Mouse (Mus musculus): ENCODE measurements at regions not wholly inside any gene's neighbourhood (a gene's known extent, or its start where the extent isn't known, plus 50 kb on each side); places are given as distances from the start of the nearest gene placed in this dataset.
A peak's percentile ranks its signal among the peaks of the same experiment; 100 is the strongest.

GRCm38 (mm10) chr8:126807171-126807768, 138.4 kb downstream of the Tomm20 start:
- no peak overlapping the region for H3K27ac ChIP-seq (ENCODE audit: low read depth, low read length)
- ATAC-seq (ENCODE audit: low FRiP score, low TSS enrichment) = no peak

GRCm38 (mm10) chr8:126806591-126806990, 139.1 kb downstream of the Tomm20 start:
- Histone ChIP-seq H3K9ac (ENCODE audit: low read depth, low read length) (no peak overlapping the region), H3K27ac (ENCODE audit: low read depth, low read length) (peak overlapping the region; percentile 89), H3K4me1 (ENCODE audit: control insufficient read depth, insufficient read depth, low read length) (peaks cover 18% of the 10 kb centered on the region), H3K9me3 (ENCODE audit: control insufficient read depth, low read length) (no peaks in the 10 kb centered on the region), H3K27me3 (ENCODE audit: control insufficient read depth, insufficient read depth, low read length) (no peaks in the 10 kb centered on the region), H3K36me3 (ENCODE audit: control insufficient read depth, insufficient read depth, low read length) (no peaks in the 10 kb centered on the region), H3K4me3 (ENCODE audit: low read length) (no peak overlapping the region), H3K4me2 (replicated peaks; ENCODE audit: low read depth, low read length) (no peak overlapping the region)
- no peak for ATAC-seq (ENCODE audit: low FRiP score, low TSS enrichment)
- 90% methylated on average over 2 of the region's 2 CpGs for WGBS

More at GRCm38 (mm10) chr8:126807171-126807768, 138.4 kb downstream of the Tomm20 start:
- no peak overlapping the region for H3K4me3 ChIP-seq (ENCODE audit: low read length)
- H3K9me3 ChIP-seq (ENCODE audit: control insufficient read depth, low read length) = no peaks in the 10 kb centered on the region
- no peak overlapping the region for H3K4me2 ChIP-seq (replicated peaks; ENCODE audit: low read depth, low read length)
- H3K4me1 ChIP-seq (ENCODE audit: control insufficient read depth, insufficient read depth, low read length) = peaks cover 18% of the 10 kb centered on the region
- WGBS = 74% methylated on average over 8 of the region's 8 CpGs
- H3K9ac ChIP-seq (ENCODE audit: low read depth, low read length) = no peak overlapping the region
- H3K27me3 ChIP-seq (ENCODE audit: control insufficient read depth, insufficient read depth, low read length) = no peaks in the 10 kb centered on the region
- no peaks in the 10 kb centered on the region for H3K36me3 ChIP-seq (ENCODE audit: control insufficient read depth, insufficient read depth, low read length)

GRCm38 (mm10) chr8:126806181-126806560, 139.5 kb downstream of the Tomm20 start:
- no peaks in the 10 kb centered on the region for H3K36me3 ChIP-seq (ENCODE audit: control insufficient read depth, insufficient read depth, low read length)
- no peaks in the 10 kb centered on the region for H3K27me3 ChIP-seq (ENCODE audit: control insufficient read depth, insufficient read depth, low read length)
- peaks cover 18% of the 10 kb centered on the region for H3K4me1 ChIP-seq (ENCODE audit: control insufficient read depth, insufficient read depth, low read length)
- no peak overlapping the region for H3K4me3 ChIP-seq (ENCODE audit: low read length)
- H3K27ac ChIP-seq (ENCODE audit: low read depth, low read length) = peak overlapping the region; percentile 89
- 0 out of 2 replicates have a peak, but pooled peaks have one; percentile 2 for ATAC-seq (ENCODE audit: low FRiP score, low TSS enrichment)
- WGBS = 57% methylated on average over 3 of the region's 3 CpGs
- H3K9ac ChIP-seq (ENCODE audit: low read depth, low read length) = 0 out of 2 replicates have a peak overlapping the region, but pooled peaks have one; percentile 23
- no peak overlapping the region for H3K4me2 ChIP-seq (replicated peaks; ENCODE audit: low read depth, low read length)
- no peaks in the 10 kb centered on the region for H3K9me3 ChIP-seq (ENCODE audit: control insufficient read depth, low read length)

- Histone ChIP-seq H3K4me1 (ENCODE audit: control insufficient read depth, insufficient read depth, low read length) (peaks cover 18% of the 10 kb centered on the region), H3K27me3 (ENCODE audit: control insufficient read depth, insufficient read depth, low read length) (no peaks in the 10 kb centered on the region), H3K4me2 (replicated peaks; ENCODE audit: low read depth, low read length) (no peak overlapping the region), H3K27ac (ENCODE audit: low read depth, low read length) (peak overlapping the region; percentile 89), H3K9me3 (ENCODE audit: control insufficient read depth, low read length) (no peaks in the 10 kb centered on the region), H3K9ac (ENCODE audit: low read depth, low read length) (0 out of 2 replicates have a peak overlapping the region, but pooled peaks have one; percentile 23), H3K4me3 (ENCODE audit: low read length) (no peak overlapping the region), H3K36me3 (ENCODE audit: control insufficient read depth, insufficient read depth, low read length) (no peaks in the 10 kb centered on the region)
- WGBS = 22% methylated on average over 13 of the region's 13 CpGs
- peak; percentile 79 for ATAC-seq (ENCODE audit: low FRiP score, low TSS enrichment)
These were observed 140.1 kb downstream of the Tomm20 start for GRCm38 (mm10) chr8:126805365-126806180.

GRCm38 (mm10) chr8:126804115-126804514, 141.5 kb downstream of the Tomm20 start:
- no peaks in the 10 kb centered on the region for H3K36me3 ChIP-seq (ENCODE audit: control insufficient read depth, insufficient read depth, low read length)
- no peak overlapping the region for H3K9ac ChIP-seq (ENCODE audit: low read depth, low read length)
- no peak for ATAC-seq (ENCODE audit: low FRiP score, low TSS enrichment)
- no peaks in the 10 kb centered on the region for H3K27me3 ChIP-seq (ENCODE audit: control insufficient read depth, insufficient read depth, low read length)
- no peaks in the 10 kb centered on the region for H3K9me3 ChIP-seq (ENCODE audit: control insufficient read depth, low read length)
- H3K4me1 ChIP-seq (ENCODE audit: control insufficient read depth, insufficient read depth, low read length) = peaks cover 18% of the 10 kb centered on the region
- H3K4me2 ChIP-seq (replicated peaks; ENCODE audit: low read depth, low read length) = no peak overlapping the region
- no peak overlapping the region for H3K4me3 ChIP-seq (ENCODE audit: low read length)
- WGBS = 57% methylated on average over 7 of the region's 7 CpGs
- peak overlapping the region; percentile 1; the same call in 1 of the 2 replicates for H3K27ac ChIP-seq (ENCODE audit: low read depth, low read length)

DNA sequence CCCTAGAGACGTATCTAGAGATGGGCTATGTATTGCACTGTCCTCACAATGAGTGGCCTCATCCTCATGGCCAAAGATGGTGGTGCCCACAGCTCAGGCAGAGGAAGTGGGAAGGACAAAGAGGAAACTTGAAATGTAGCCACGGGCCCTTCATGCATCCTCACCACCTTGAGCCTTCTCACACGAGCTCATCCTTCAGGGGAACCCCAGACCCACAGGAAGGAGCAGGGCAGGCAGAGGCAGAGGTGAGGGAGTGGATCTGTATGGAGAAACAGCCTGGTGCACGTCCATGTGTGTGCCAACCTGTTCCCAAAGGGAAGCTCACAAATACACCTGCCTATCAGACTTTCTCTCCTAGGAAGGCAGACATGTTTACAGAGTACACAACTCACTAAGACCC, 143.0 kb downstream of the Tomm20 start:
- 79% methylated on average over 4 of the region's 4 CpGs for WGBS
- Histone ChIP-seq H3K4me1 (ENCODE audit: control insufficient read depth, insufficient read depth, low read length) (peaks cover 18% of the 10 kb centered on the region), H3K36me3 (ENCODE audit: control insufficient read depth, insufficient read depth, low read length) (no peaks in the 10 kb centered on the region), H3K4me3 (ENCODE audit: low read length) (no peak overlapping the region), H3K27ac (ENCODE audit: low read depth, low read length) (no peak overlapping the region), H3K9ac (ENCODE audit: low read depth, low read length) (no peak overlapping the region), H3K27me3 (ENCODE audit: control insufficient read depth, insufficient read depth, low read length) (no peaks in the 10 kb centered on the region), H3K9me3 (ENCODE audit: control insufficient read depth, low read length) (no peaks in the 10 kb centered on the region), H3K4me2 (replicated peaks; ENCODE audit: low read depth, low read length) (no peak overlapping the region)
- no peak for ATAC-seq (ENCODE audit: low FRiP score, low TSS enrichment)

DNA sequence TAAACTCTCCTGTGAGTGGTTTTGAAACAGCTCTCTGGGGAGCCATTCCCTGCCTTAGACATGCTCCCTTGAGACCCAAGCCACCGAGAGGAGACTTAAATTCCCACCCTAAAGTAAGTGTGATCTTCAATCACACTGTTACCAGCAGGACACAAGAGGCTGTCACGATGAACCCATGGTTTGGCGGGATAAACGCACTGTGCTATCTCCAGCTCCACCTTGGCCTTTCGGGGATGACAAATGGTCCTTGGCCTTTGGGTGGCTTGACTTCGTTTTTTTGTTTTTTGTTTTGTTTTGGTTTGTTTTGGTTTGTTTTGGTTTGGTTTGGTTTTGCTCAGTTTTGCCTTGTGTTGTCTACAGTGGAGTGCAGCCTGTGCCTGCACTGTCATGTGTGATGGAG, 144.7 kb downstream of the Tomm20 start:
- H3K4me2 ChIP-seq (replicated peaks; ENCODE audit: low read depth, low read length) = no peak overlapping the region
- no peak for ATAC-seq (ENCODE audit: low FRiP score, low TSS enrichment)
- no peaks in the 10 kb centered on the region for H3K27me3 ChIP-seq (ENCODE audit: control insufficient read depth, insufficient read depth, low read length)
- no peaks in the 10 kb centered on the region for H3K36me3 ChIP-seq (ENCODE audit: control insufficient read depth, insufficient read depth, low read length)
- H3K4me1 ChIP-seq (ENCODE audit: control insufficient read depth, insufficient read depth, low read length) = peaks cover 11% of the 10 kb centered on the region
- H3K9me3 ChIP-seq (ENCODE audit: control insufficient read depth, low read length) = no peaks in the 10 kb centered on the region
- H3K4me3 ChIP-seq (ENCODE audit: low read length) = no peak overlapping the region
- WGBS = 52% methylated on average over 6 of the region's 6 CpGs
- no peak overlapping the region for H3K27ac ChIP-seq (ENCODE audit: low read depth, low read length)
- H3K9ac ChIP-seq (ENCODE audit: low read depth, low read length) = no peak overlapping the region

DNA sequence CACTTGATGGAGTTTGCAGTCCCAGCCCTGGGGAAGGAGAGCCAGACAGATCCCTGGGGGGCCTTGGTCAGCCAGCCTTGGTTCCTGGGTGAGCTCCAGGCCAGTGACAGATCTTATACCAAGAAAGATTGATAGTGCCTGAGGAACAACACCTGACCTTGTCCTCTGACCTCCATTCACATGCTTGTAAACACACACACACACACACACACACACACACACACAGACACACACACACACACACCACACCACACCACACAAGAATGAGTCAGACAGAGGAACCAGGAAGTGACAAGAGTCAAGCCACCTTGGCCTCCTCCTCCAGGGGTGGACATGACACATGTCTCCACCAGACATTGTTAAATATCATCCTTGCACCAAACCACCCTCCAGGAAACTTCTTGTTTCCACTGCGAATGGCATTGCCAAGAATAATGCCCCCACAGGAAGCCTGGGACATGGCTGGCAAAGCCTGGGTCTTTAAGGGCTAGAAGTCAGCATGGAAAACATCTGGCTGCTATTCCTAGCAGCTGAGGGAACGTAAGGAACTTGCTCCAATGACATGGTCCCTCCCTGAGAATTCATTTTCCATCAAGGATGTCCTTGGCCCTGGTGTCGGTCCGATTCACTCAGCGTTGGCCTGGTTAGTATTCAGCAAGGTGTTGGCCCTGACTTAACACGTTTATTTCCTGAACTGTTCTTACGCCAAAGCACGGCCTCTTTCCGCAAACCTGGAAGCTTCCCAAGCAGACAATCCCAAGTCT, 147.9 kb downstream of the Tomm20 start:
- WGBS = 75% methylated on average over 9 of the region's 9 CpGs
- ATAC-seq (ENCODE audit: low FRiP score, low TSS enrichment) = no peak
- no peak overlapping the region for H3K4me3 ChIP-seq (ENCODE audit: low read length)
- no peaks in the 10 kb centered on the region for H3K9me3 ChIP-seq (ENCODE audit: control insufficient read depth, low read length)
- no peak overlapping the region for H3K9ac ChIP-seq (ENCODE audit: low read depth, low read length)
- no peaks in the 10 kb centered on the region for H3K27me3 ChIP-seq (ENCODE audit: control insufficient read depth, insufficient read depth, low read length)
- H3K4me1 ChIP-seq (ENCODE audit: control insufficient read depth, insufficient read depth, low read length) = no peaks in the 10 kb centered on the region
- H3K36me3 ChIP-seq (ENCODE audit: control insufficient read depth, insufficient read depth, low read length) = no peaks in the 10 kb centered on the region
- no peak overlapping the region for H3K27ac ChIP-seq (ENCODE audit: low read depth, low read length)
- no peak overlapping the region for H3K4me2 ChIP-seq (replicated peaks; ENCODE audit: low read depth, low read length)
